Mouse (Mus musculus): ENCODE measurements at regions not wholly inside any gene's neighbourhood (a gene's known extent, or its start where the extent isn't known, plus 50 kb on each side); places are given as distances from the start of the nearest gene placed in this dataset.

- no peak overlapping the region for H3K27ac ChIP-seq (ENCODE audit: low read length)
- no peaks in the 10 kb centered on the region for H3K36me3 ChIP-seq (ENCODE audit: control insufficient read depth, insufficient read depth)
- H3K4me1 ChIP-seq (ENCODE audit: control insufficient read depth, low read depth, low read length), result no peaks in the 10 kb centered on the region
- no peaks in the 10 kb centered on the region for H3K9me3 ChIP-seq (replicated peaks; ENCODE audit: control insufficient read depth, low read length)
- 22% methylated on average over 4 of the region's 4 CpGs for WGBS (ENCODE audit: insufficient replicate concordance)
- H3K4me2 ChIP-seq (ENCODE audit: low read depth, low read length), result no peak overlapping the region
- no peak overlapping the region for H3K4me3 ChIP-seq (ENCODE audit: low read depth, low read length)
- no peak for ATAC-seq (ENCODE audit: low read depth)
- H3K27me3 ChIP-seq (ENCODE audit: control insufficient read depth, insufficient read depth, low read depth, low read length), result peaks cover 55% of the 10 kb centered on the region
- H3K9ac ChIP-seq (ENCODE audit: low read depth, low read length), result no peak overlapping the region
These were observed 55.4 kb downstream of the Uncx start for GRCm38 (mm10) chr5:139598715-139599114.

GRCm38 (mm10) chr5:139599191-139599937 lies 56.1 kb downstream of the Uncx start:
- no peak for ATAC-seq (ENCODE audit: low read depth)
- H3K27me3 ChIP-seq (ENCODE audit: control insufficient read depth, insufficient read depth, low read depth, low read length), result peaks cover 50% of the 10 kb centered on the region
- no peak overlapping the region for H3K27ac ChIP-seq (ENCODE audit: low read length)

GRCm38 (mm10) chr5:139600213-139600612 lies 56.9 kb downstream of the Uncx start:
- Histone ChIP-seq H3K4me2 (ENCODE audit: low read depth, low read length) (no peak overlapping the region), H3K27ac (ENCODE audit: low read length) (no peak overlapping the region), H3K9ac (ENCODE audit: low read depth, low read length) (no peak overlapping the region), H3K27me3 (ENCODE audit: control insufficient read depth, insufficient read depth, low read depth, low read length) (peaks cover 44% of the 10 kb centered on the region), H3K4me1 (ENCODE audit: control insufficient read depth, low read depth, low read length) (no peaks in the 10 kb centered on the region), H3K9me3 (replicated peaks; ENCODE audit: control insufficient read depth, low read length) (no peaks in the 10 kb centered on the region), H3K36me3 (ENCODE audit: control insufficient read depth, insufficient read depth) (no peaks in the 10 kb centered on the region), H3K4me3 (ENCODE audit: low read depth, low read length) (no peak overlapping the region)
- WGBS (ENCODE audit: insufficient replicate concordance), result 2% methylated on average over 15 of the region's 15 CpGs
- ATAC-seq (ENCODE audit: low read depth), result no peak

More at GRCm38 (mm10) chr5:139599191-139599937, 56.1 kb downstream of the Uncx start:
- Histone ChIP-seq H3K9ac (ENCODE audit: low read depth, low read length) (no peak overlapping the region), H3K9me3 (replicated peaks; ENCODE audit: control insufficient read depth, low read length) (no peaks in the 10 kb centered on the region), H3K4me3 (ENCODE audit: low read depth, low read length) (no peak overlapping the region), H3K4me1 (ENCODE audit: control insufficient read depth, low read depth, low read length) (no peaks in the 10 kb centered on the region), H3K36me3 (ENCODE audit: control insufficient read depth, insufficient read depth) (no peaks in the 10 kb centered on the region), H3K4me2 (ENCODE audit: low read depth, low read length) (no peak overlapping the region)
- 3% methylated on average over 25 of the region's 25 CpGs for WGBS (ENCODE audit: insufficient replicate concordance)

- 41% methylated on average over 4 of the region's 4 CpGs for WGBS (ENCODE audit: insufficient replicate concordance)
- H3K9me3 ChIP-seq (replicated peaks; ENCODE audit: control insufficient read depth, low read length), result no peaks in the 10 kb centered on the region
- H3K4me2 ChIP-seq (ENCODE audit: low read depth, low read length), result no peak overlapping the region
- H3K4me3 ChIP-seq (ENCODE audit: low read depth, low read length), result no peak overlapping the region
- H3K36me3 ChIP-seq (ENCODE audit: control insufficient read depth, insufficient read depth), result no peaks in the 10 kb centered on the region
- no peaks in the 10 kb centered on the region for H3K4me1 ChIP-seq (ENCODE audit: control insufficient read depth, low read depth, low read length)
- H3K27ac ChIP-seq (ENCODE audit: low read length), result no peak overlapping the region
- no peak overlapping the region for H3K9ac ChIP-seq (ENCODE audit: low read depth, low read length)
- H3K27me3 ChIP-seq (ENCODE audit: control insufficient read depth, insufficient read depth, low read depth, low read length), result peaks cover 41% of the 10 kb centered on the region
- no peak for ATAC-seq (ENCODE audit: low read depth)
These were observed 59.6 kb downstream of the Uncx start for GRCm38 (mm10) chr5:139602860-139603259.

GRCm38 (mm10) chr5:139603535-139603934 lies 60.2 kb downstream of the Uncx start:
- Histone ChIP-seq H3K4me2 (ENCODE audit: low read depth, low read length) (no peak overlapping the region), H3K9me3 (replicated peaks; ENCODE audit: control insufficient read depth, low read length) (no peaks in the 10 kb centered on the region), H3K36me3 (ENCODE audit: control insufficient read depth, insufficient read depth) (no peaks in the 10 kb centered on the region), H3K4me1 (ENCODE audit: control insufficient read depth, low read depth, low read length) (no peaks in the 10 kb centered on the region), H3K4me3 (ENCODE audit: low read depth, low read length) (no peak overlapping the region), H3K27ac (ENCODE audit: low read length) (no peak overlapping the region), H3K27me3 (ENCODE audit: control insufficient read depth, insufficient read depth, low read depth, low read length) (peaks cover 37% of the 10 kb centered on the region), H3K9ac (ENCODE audit: low read depth, low read length) (no peak overlapping the region)
- WGBS (ENCODE audit: insufficient replicate concordance), result 32% methylated on average over 4 of the region's 4 CpGs
- ATAC-seq (ENCODE audit: low read depth), result no peak

- no peak for ATAC-seq (ENCODE audit: low read depth)
These were observed 61.0 kb downstream of the Uncx start for GRCm38 (mm10) chr5:139604327-139604726.

GRCm38 (mm10) chr5:139610610-139611520 lies 67.6 kb downstream of the Uncx start:
- no peaks in the 10 kb centered on the region for H3K4me1 ChIP-seq (ENCODE audit: control insufficient read depth, low read depth, low read length)
- H3K4me3 ChIP-seq (ENCODE audit: low read depth, low read length), result no peak overlapping the region
- no peaks in the 10 kb centered on the region for H3K9me3 ChIP-seq (replicated peaks; ENCODE audit: control insufficient read depth, low read length)
- WGBS (ENCODE audit: insufficient replicate concordance), result 67% methylated on average over 28 of the region's 28 CpGs
- H3K36me3 ChIP-seq (ENCODE audit: control insufficient read depth, insufficient read depth), result no peaks in the 10 kb centered on the region
- no peaks in the 10 kb centered on the region for H3K27me3 ChIP-seq (ENCODE audit: control insufficient read depth, insufficient read depth, low read depth, low read length)
- no peak for ATAC-seq (ENCODE audit: low read depth)
- H3K9ac ChIP-seq (ENCODE audit: low read depth, low read length), result no peak overlapping the region
- no peak overlapping the region for H3K27ac ChIP-seq (ENCODE audit: low read length)
- H3K4me2 ChIP-seq (ENCODE audit: low read depth, low read length), result no peak overlapping the region

More at GRCm38 (mm10) chr5:139604327-139604726, 61.0 kb downstream of the Uncx start:
- Histone ChIP-seq H3K4me1 (ENCODE audit: control insufficient read depth, low read depth, low read length) (no peaks in the 10 kb centered on the region), H3K4me2 (ENCODE audit: low read depth, low read length) (no peak overlapping the region), H3K27ac (ENCODE audit: low read length) (no peak overlapping the region), H3K9ac (ENCODE audit: low read depth, low read length) (no peak overlapping the region), H3K4me3 (ENCODE audit: low read depth, low read length) (no peak overlapping the region), H3K9me3 (replicated peaks; ENCODE audit: control insufficient read depth, low read length) (no peaks in the 10 kb centered on the region), H3K27me3 (ENCODE audit: control insufficient read depth, insufficient read depth, low read depth, low read length) (peaks cover 29% of the 10 kb centered on the region), H3K36me3 (ENCODE audit: control insufficient read depth, insufficient read depth) (no peaks in the 10 kb centered on the region)
- 40% methylated on average over 4 of the region's 4 CpGs for WGBS (ENCODE audit: insufficient replicate concordance)

GRCm38 (mm10) chr5:139612224-139612623 lies 68.9 kb downstream of the Uncx start:
- no peak for ATAC-seq (ENCODE audit: low read depth)
- no peaks in the 10 kb centered on the region for H3K36me3 ChIP-seq (ENCODE audit: control insufficient read depth, insufficient read depth)
- no peaks in the 10 kb centered on the region for H3K4me1 ChIP-seq (ENCODE audit: control insufficient read depth, low read depth, low read length)
- H3K9me3 ChIP-seq (replicated peaks; ENCODE audit: control insufficient read depth, low read length), result no peaks in the 10 kb centered on the region
- no peak overlapping the region for H3K9ac ChIP-seq (ENCODE audit: low read depth, low read length)
- no peak overlapping the region for H3K4me3 ChIP-seq (ENCODE audit: low read depth, low read length)
- H3K27me3 ChIP-seq (ENCODE audit: control insufficient read depth, insufficient read depth, low read depth, low read length), result no peaks in the 10 kb centered on the region
- no peak overlapping the region for H3K27ac ChIP-seq (ENCODE audit: low read length)
- WGBS (ENCODE audit: insufficient replicate concordance), result 39% methylated on average over 5 of the region's 5 CpGs
- H3K4me2 ChIP-seq (ENCODE audit: low read depth, low read length), result no peak overlapping the region

GRCm38 (mm10) chr5:139612676-139613075 lies 69.4 kb downstream of the Uncx start:
- ATAC-seq (ENCODE audit: low read depth), result no peak
- no peaks in the 10 kb centered on the region for H3K9me3 ChIP-seq (replicated peaks; ENCODE audit: control insufficient read depth, low read length)
- no peak overlapping the region for H3K27ac ChIP-seq (ENCODE audit: low read length)
- WGBS (ENCODE audit: insufficient replicate concordance), result 50% methylated on average over 6 of the region's 6 CpGs
- H3K27me3 ChIP-seq (ENCODE audit: control insufficient read depth, insufficient read depth, low read depth, low read length), result no peaks in the 10 kb centered on the region
- no peak overlapping the region for H3K9ac ChIP-seq (ENCODE audit: low read depth, low read length)
- H3K36me3 ChIP-seq (ENCODE audit: control insufficient read depth, insufficient read depth), result no peaks in the 10 kb centered on the region
- H3K4me2 ChIP-seq (ENCODE audit: low read depth, low read length), result no peak overlapping the region
- H3K4me1 ChIP-seq (ENCODE audit: control insufficient read depth, low read depth, low read length), result no peaks in the 10 kb centered on the region
- H3K4me3 ChIP-seq (ENCODE audit: low read depth, low read length), result no peak overlapping the region
